Mouse (Mus musculus) heart, adult 2 months (tissue): ENCODE data around the gene Atrn.

Source experiments
- CTCF ChIP-seq: fragments of 200-600 bp; IDR thresholded peaks from 2 replicates; pipeline ENCODE4 v1.8.1; 2022; ENCODE audit warnings: antibody characterized with exemption, mild to moderate bottlenecking, moderate library complexity
- EP300 ChIP-seq: fragments of 200-500 bp; IDR thresholded peaks from 2 replicates; pipeline ENCODE4 v1.6.1; 2011; ENCODE audit warnings: low read depth, low read length, control low read depth; ENCODE audit not compliant: insufficient read depth
- POLR2A ChIP-seq: fragments of 200-500 bp; IDR thresholded peaks from 2 replicates; pipeline ENCODE4 v1.6.1; 2011; ENCODE audit warnings: mild to moderate bottlenecking, low read depth, low read length, control low read depth; ENCODE audit not compliant: insufficient read depth

- TF ChIP-seq EP300 (no peak), CTCF (no peak), POLR2A (no peak)
Observed at GRCm38 (mm10) chr2:130972386-130972785, 66.1 kb downstream of the Atrn start.
